Mouse (Mus musculus) ES-E14 (cell line): ENCODE results near the gene Syf2. TPM values are rescaled to one million over a fixed set of nuclear protein-coding genes. Genes with fewer than 3 reads are reported as not detected.
A peak's percentile ranks its signal among the peaks of the same experiment; 100 is the strongest.

Source experiments
- DNase-seq: peaks from one replicate; pipeline ENCODE4 v3.0.0-alpha.2; 2013; ENCODE audit warnings: low read depth, low spot score
- H3K27ac ChIP-seq: 2 replicates; pipeline ENCODE4 v1.5.1; 2012; ENCODE audit warnings: low read depth, mild to moderate bottlenecking, low read length, moderate library complexity, mixed read lengths; ENCODE audit not compliant: poor library complexity, insufficient read depth, severe bottlenecking
- H3K36me3 ChIP-seq: 2 replicates; pipeline ENCODE4 v1.6.1; 2012; ENCODE audit warnings: mild to moderate bottlenecking, low read length, moderate library complexity, mixed read lengths; ENCODE audit not compliant: control insufficient read depth, poor library complexity, insufficient read depth, severe bottlenecking
- H3K4me1 ChIP-seq, 2 experiments: fragments of 150-350 bp in 1 of 2; sonication (generic) in 1 of 2; 2 replicates each; pipeline ENCODE4 v1.6.1; 2012; ENCODE audit warnings: low read length in 2 of 2, mild to moderate bottlenecking in 1 of 2, mixed read lengths in 1 of 2; ENCODE audit not compliant: control insufficient read depth in 2 of 2, insufficient read depth in 2 of 2, poor library complexity in 1 of 2
- H3K4me3 ChIP-seq, 2 experiments: fragments of 150-350 bp in 1 of 2; sonication (generic) in 1 of 2; 2 replicates each; pipeline ENCODE4 v1.5.1; 2012; ENCODE audit warnings: low read length in 2 of 2, low read depth in 1 of 2, mild to moderate bottlenecking in 1 of 2, mixed read lengths in 1 of 2; ENCODE audit not compliant: insufficient read depth in 1 of 2, poor library complexity in 1 of 2, severe bottlenecking in 1 of 2
- H3K9ac ChIP-seq: 2 replicates; pipeline ENCODE4 v1.6.1; 2012; ENCODE audit warnings: low read depth, mild to moderate bottlenecking, low read length, mixed read lengths; ENCODE audit not compliant: poor library complexity, insufficient read depth, severe bottlenecking
- H3K9me3 ChIP-seq: fragments of 150-350 bp; sonication (generic); 2 replicates; pipeline ENCODE4 v1.6.1; 2012; ENCODE audit warnings: low read depth, mild to moderate bottlenecking, low read length; ENCODE audit not compliant: control insufficient read depth, insufficient read depth
- CHD2 ChIP-seq: IDR thresholded peaks from 2 replicates; pipeline ENCODE4 v1.6.1; 2014; ENCODE audit warnings: mild to moderate bottlenecking, low read depth, low read length, inconsistent platforms
- HCFC1 ChIP-seq: IDR thresholded peaks from 2 replicates; pipeline ENCODE4 v1.6.1; 2012; ENCODE audit warnings: low read length, inconsistent platforms, borderline replicate concordance; ENCODE audit not compliant: insufficient read depth
- MAFK ChIP-seq: IDR thresholded peaks from 2 replicates; pipeline ENCODE4 v1.6.1; 2014; ENCODE audit warnings: mild to moderate bottlenecking, low read depth, low read length, inconsistent platforms; ENCODE audit not compliant: insufficient read depth
- ZC3H11A ChIP-seq: IDR thresholded peaks from 2 replicates; pipeline ENCODE4 v1.6.1; 2012; ENCODE audit warnings: low read depth, mild to moderate bottlenecking, inconsistent platforms, low read length, borderline replicate concordance
- ZNF384 ChIP-seq: IDR thresholded peaks from 2 replicates; pipeline ENCODE4 v1.6.1; 2012; ENCODE audit warnings: low read depth, low read length, inconsistent platforms
- in situ Hi-C, 2 experiments: fragments of 600-800 bp; cut with MboI; formaldehyde crosslinking; loops; one replicate each; pipeline ENCODE4 v1.15.1; 2025; ENCODE audit warnings: low sequenced_read_pairs in 2 of 2, inconsistent platforms in 1 of 2; ENCODE audit not compliant: unreplicated experiment in 2 of 2
- total RNA-seq: library from RNA; depleted of rRNA; stranded (reverse); fragments of 300-350 nt; gene quantifications from 2 replicates; pipeline ENCODE4 v1.2.3, GENCODE M21; 2012

Syf2 gene
- total RNA-seq, 1 experiment: 76.6 TPM

DNA sequence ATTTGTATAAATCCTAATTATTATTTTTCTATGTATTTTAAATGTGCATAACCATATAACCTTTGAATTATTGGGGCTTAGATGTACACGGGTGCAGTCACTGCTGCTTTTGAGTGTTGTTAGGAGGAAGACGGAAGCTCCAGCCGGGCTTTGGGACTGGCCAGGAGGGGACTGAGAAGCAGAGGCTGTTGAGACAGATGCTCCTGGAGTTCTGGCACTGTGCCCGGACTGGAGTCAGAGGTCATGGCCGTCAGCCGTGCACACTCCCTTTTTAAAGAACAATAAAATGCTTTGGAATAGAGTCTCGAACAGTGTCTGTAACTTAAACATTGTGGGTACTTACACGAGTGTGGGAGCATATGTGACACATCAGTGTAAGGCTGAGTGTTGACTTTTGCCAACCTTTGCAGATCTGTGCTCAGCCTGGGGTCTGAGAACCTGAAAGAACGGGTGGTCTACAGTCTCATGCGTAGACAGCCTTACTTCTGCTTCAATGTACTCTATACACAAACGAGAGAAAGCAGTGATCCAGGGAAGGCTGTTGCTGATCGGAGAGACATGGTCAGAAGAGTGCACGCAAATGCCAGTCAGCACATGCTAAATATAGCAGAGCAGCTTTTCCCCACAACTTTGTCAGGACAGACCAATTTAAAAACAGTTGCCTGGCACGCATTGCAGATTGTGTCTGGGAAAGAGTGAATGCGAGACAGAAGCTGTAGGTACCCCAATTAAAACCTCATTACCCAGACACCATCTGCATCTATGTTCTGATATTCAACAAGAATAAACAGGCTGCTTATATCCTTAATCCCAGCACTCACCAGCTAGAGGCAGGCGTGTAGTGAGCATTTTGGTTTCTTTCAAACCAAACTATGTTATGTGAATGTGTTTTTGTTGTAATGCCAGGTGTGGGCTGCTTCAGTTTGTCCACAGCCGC, 6.8 kb downstream of the Syf2 start:
- H3K36me3 ChIP-seq: peaks cover 23% of the 10 kb centered on the region
- H3K4me3 ChIP-seq: no peak overlapping the region
- H3K4me1 ChIP-seq: no peaks in the 10 kb centered on the region
- in situ Hi-C loops: no loop called here
- no peaks in the 10 kb centered on the region for H3K9me3 ChIP-seq
- TF ChIP-seq HCFC1: no peak
- no peak for TF ChIP-seq ZNF384
- TF ChIP-seq ZC3H11A: no peak
- TF ChIP-seq MAFK: no peak
- no peak for TF ChIP-seq CHD2
- H3K27ac ChIP-seq: no peak overlapping the region
- no peak overlapping the region for H3K9ac ChIP-seq
- DNase-seq: no peak

DNA sequence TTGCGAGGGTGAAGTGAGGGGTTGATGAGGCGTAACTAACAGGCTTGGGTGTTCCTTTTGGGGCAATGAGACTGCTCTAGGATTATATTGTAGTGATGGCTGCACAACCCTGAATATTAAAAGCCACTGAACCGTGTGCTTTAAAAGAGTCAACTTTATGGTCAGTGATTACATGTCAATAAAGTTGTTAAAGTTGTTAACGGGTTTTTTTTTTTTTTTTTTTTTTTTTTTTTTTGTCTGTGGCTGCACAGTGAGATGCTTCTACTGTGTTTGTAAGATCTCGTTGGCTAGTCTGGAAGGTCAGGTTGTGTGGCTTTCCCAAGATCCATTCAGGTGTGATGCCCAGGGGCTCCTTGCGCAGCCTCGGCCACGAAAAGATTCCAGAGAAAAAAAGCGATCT, 9.2 kb downstream of the Syf2 start:
- Histone ChIP-seq H3K9ac (no peak overlapping the region), H3K4me1 (no peaks in the 10 kb centered on the region), H3K36me3 (peaks cover 12% of the 10 kb centered on the region), H3K27ac (no peak overlapping the region), H3K4me3 (no peak overlapping the region), H3K9me3 (no peaks in the 10 kb centered on the region)
- TF ChIP-seq ZC3H11A (no peak), ZNF384 (peak; percentile 93)
- DNase-seq: no peak
- in situ Hi-C loops: loop anchor here in 1 of 2 experiments (5.0 kb wide), 1 partner anchor 267 kb away; no protein-coding TSS in a partner anchor

DNA sequence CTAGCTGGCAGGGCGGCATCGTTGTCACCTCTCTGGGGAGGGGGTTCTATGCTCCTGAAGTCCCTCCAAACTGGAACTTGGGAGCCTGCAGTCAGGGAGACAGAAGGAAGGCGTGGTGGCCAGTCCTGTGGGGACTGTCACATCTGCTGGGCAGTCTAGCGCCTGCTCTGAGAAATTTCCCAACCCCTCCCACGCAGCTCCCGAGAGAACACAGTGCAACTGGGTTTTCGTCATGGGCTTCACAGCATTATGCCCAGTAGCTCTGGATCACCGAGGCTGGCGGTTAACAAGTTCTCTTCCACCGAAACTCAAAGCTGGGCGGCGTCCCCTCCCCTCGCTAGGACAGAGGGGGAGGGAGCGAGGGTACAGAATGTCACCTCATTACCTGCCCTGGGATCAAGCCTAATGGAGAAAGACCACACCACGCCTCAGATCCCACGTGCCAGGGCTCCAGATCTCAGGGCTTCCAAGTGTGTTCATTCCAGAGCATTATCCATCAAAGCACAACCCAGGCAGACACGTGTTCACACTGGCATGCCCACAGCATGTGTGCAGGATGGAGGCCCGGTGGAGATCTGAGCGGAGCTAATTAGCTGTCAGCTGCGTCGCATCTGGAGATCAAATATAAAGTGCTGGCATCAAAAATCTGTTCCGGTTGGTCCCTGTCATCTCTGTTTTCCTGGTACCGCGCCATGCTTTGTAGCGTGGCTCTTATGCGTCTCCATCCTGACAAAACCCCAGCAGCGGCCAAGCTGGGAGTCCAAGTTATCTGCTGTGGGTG, 13.2 kb downstream of the Syf2 start:
- Histone ChIP-seq H3K9ac (no peak overlapping the region), H3K4me1 (no peaks in the 10 kb centered on the region), H3K27ac (no peak overlapping the region), H3K4me3 (no peak overlapping the region), H3K9me3 (no peaks in the 10 kb centered on the region), H3K36me3 (no peaks in the 10 kb centered on the region)
- in situ Hi-C loops: loop anchor here in 1 of 2 experiments (5.0 kb wide), 1 partner anchor 263 kb away; no protein-coding TSS in a partner anchor
- TF ChIP-seq CHD2: no peak
- no peak for TF ChIP-seq HCFC1
- TF ChIP-seq ZC3H11A: no peak
- TF ChIP-seq ZNF384: no peak
- no peak for TF ChIP-seq MAFK
- no peak for DNase-seq

DNA sequence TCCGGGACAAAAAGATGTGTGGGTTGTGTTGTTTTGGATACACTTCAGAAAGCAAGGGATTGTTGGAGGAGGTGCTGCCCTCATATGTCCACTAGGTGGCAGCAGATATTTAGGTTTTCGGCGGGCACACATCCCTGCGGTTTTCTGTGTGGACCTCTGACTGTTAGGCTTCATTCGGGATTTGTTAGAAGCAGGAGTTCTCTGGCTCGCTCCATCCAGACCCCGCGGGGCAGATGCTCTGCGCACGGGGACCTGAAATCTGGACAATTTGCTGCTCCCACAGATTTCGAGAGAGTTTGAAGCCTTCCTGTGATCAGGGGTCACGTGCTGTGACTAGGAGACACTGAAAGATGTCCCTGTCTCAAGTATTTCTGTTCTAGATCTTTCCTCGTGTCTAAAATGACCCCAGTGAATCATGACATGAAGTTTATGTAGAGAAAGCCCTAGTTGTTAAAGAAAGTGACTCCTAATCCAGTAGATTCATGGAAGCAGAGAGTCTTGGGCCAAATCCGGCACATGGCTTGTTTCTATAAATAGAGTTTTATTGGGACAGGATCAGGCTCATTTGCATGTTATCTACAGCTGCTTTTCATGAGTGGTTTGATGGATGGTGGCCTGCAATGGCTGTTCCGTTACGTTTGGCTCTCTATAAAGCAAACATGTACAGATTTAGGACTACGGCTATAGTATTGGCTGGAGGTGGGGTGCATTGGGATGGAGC, 15.5 kb downstream of the Syf2 start:
- Histone ChIP-seq H3K27ac (no peak overlapping the region), H3K4me1 (no peaks in the 10 kb centered on the region), H3K36me3 (no peaks in the 10 kb centered on the region), H3K9me3 (no peaks in the 10 kb centered on the region), H3K4me3 (no peak overlapping the region), H3K9ac (no peak overlapping the region)
- peak; percentile 83; the same call in 1 of the 2 replicates for TF ChIP-seq ZC3H11A
- TF ChIP-seq MAFK: no peak
- DNase-seq: peak; percentile 72
- in situ Hi-C loops: no loop called here
